Mouse (Mus musculus): ENCODE measurements at regions not wholly inside any gene's neighbourhood (a gene's known extent, or its start where the extent isn't known, plus 50 kb on each side); places are given as distances from the start of the nearest gene placed in this dataset.

- TF ChIP-seq CTCF (IDR thresholded peaks at IDR 0.05; ENCODE audit: low read depth) = no peak
- TF ChIP-seq EP300 (IDR thresholded peaks at IDR 0.05; ENCODE audit: low read depth) = no peak
Observed at GRCm38 (mm10) chr10:9165598-9165997, 279.7 kb upstream of the Sash1 start.

Measured in liver, postnatal 0 days (tissue).